Mouse (Mus musculus): Measurements from ENCODE around the gene Arhgap19. TPM values are rescaled to one million over a fixed set of nuclear protein-coding genes. Genes with fewer than 3 reads are reported as not detected.

Gene Arhgap19
- polyA plus RNA-seq, 1 experiment from 2014 or later: 20.8 TPM

DNA sequence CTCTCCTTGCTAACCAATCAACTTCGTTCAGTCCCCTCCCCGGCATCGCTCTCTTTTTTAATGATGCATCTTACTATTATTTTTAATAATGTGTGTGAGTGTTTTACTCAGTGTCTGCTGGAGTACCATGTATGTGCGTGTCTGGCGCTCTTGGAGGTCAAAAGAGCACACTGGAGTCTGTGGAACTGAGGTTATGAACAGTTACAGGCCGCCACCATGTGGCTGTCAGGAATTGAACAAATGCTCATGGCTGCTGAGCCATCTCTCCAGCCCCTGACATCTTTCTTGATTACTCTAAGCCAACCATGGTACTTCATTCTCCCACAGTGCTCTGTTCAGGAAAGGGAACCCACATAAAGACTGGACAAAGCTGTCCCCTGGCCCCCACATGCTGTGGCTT lies 42.1 kb downstream of the Arhgap19 start:
- no peak for ATAC-seq (replicated peaks; ENCODE audit: insufficient number of reproducible peaks, low FRiP score, low TSS enrichment)
- Histone ChIP-seq H3K4me2 (no peak overlapping the region), H3K9ac (ENCODE audit: low read depth, low read length) (no peak overlapping the region), H3K4me1 (ENCODE audit: control insufficient read depth, insufficient read depth, low read length) (no peaks in the 10 kb centered on the region), H3K9me3 (replicated peaks; ENCODE audit: control insufficient read depth, low read length) (no peaks in the 10 kb centered on the region), H3K36me3 (ENCODE audit: control insufficient read depth, insufficient read depth, low read length) (no peaks in the 10 kb centered on the region), H3K27ac (ENCODE audit: low read depth, low read length) (no peak overlapping the region), H3K27me3 (ENCODE audit: control insufficient read depth, insufficient read depth, low read length) (no peaks in the 10 kb centered on the region), H3K4me3 (ENCODE audit: low read depth, low read length) (no peak overlapping the region)
- 77% methylated on average over 6 of the region's 6 CpGs for WGBS (ENCODE audit: insufficient replicate concordance)

GRCm38 (mm10) chr19:41759270-41759669 lies 42.6 kb downstream of the Arhgap19 start:
- Histone ChIP-seq H3K27ac (ENCODE audit: low read depth, low read length) (no peak overlapping the region), H3K27me3 (ENCODE audit: control insufficient read depth, insufficient read depth, low read length) (no peaks in the 10 kb centered on the region), H3K4me2 (no peak overlapping the region), H3K9ac (ENCODE audit: low read depth, low read length) (no peak overlapping the region), H3K4me1 (ENCODE audit: control insufficient read depth, insufficient read depth, low read length) (no peaks in the 10 kb centered on the region), H3K9me3 (replicated peaks; ENCODE audit: control insufficient read depth, low read length) (no peaks in the 10 kb centered on the region), H3K36me3 (ENCODE audit: control insufficient read depth, insufficient read depth, low read length) (no peaks in the 10 kb centered on the region), H3K4me3 (ENCODE audit: low read depth, low read length) (no peak overlapping the region)
- 87% methylated on average over 5 of the region's 5 CpGs for WGBS (ENCODE audit: insufficient replicate concordance)
- no peak for ATAC-seq (replicated peaks; ENCODE audit: insufficient number of reproducible peaks, low FRiP score, low TSS enrichment)

DNA sequence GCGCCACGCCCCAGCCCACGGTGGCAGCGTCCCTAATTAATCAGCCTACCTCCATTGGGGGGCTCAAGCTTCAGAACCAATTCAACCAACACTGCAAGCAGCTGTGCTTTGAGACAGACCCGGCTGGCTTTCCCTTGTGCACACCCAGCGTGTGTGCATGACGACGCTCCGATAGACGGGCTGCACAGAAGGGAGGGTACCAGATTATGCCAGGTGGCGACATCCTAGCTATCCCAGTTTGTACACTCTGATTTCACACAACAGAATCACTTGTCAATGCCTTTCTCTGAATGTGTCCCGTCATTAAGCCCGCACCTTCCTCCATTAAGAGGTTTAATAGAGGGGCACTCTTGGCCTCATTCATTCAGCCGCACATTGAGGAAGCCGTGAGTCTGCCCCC lies 47.1 kb downstream of the Arhgap19 start:
- Histone ChIP-seq H3K4me2 (no peak overlapping the region), H3K9ac (ENCODE audit: low read depth, low read length) (no peak overlapping the region), H3K27me3 (ENCODE audit: control insufficient read depth, insufficient read depth, low read length) (0 out of 2 replicates have a peak, but pooled peaks cover 3% of the 10 kb centered on the region), H3K27ac (ENCODE audit: low read depth, low read length) (no peak overlapping the region), H3K4me3 (ENCODE audit: low read depth, low read length) (no peak overlapping the region), H3K36me3 (ENCODE audit: control insufficient read depth, insufficient read depth, low read length) (no peaks in the 10 kb centered on the region), H3K4me1 (ENCODE audit: control insufficient read depth, insufficient read depth, low read length) (no peaks in the 10 kb centered on the region), H3K9me3 (replicated peaks; ENCODE audit: control insufficient read depth, low read length) (no peaks in the 10 kb centered on the region)
- WGBS (ENCODE audit: insufficient replicate concordance): 80% methylated on average over 15 of the region's 15 CpGs
- no peak for ATAC-seq (replicated peaks; ENCODE audit: insufficient number of reproducible peaks, low FRiP score, low TSS enrichment)

- no peak overlapping the region for H3K27ac ChIP-seq (ENCODE audit: low read depth, low read length)
- H3K27me3 ChIP-seq (ENCODE audit: control insufficient read depth, insufficient read depth, low read length): peaks cover 5% of the 10 kb centered on the region; the same call in 1 of the 2 replicates
- H3K36me3 ChIP-seq (ENCODE audit: control insufficient read depth, insufficient read depth, low read length): no peaks in the 10 kb centered on the region
- H3K9me3 ChIP-seq (replicated peaks; ENCODE audit: control insufficient read depth, low read length): no peaks in the 10 kb centered on the region
- no peak for ATAC-seq (replicated peaks; ENCODE audit: insufficient number of reproducible peaks, low FRiP score, low TSS enrichment)
- 66% methylated on average over 11 of the region's 11 CpGs for WGBS (ENCODE audit: insufficient replicate concordance)
- H3K4me2 ChIP-seq: no peak overlapping the region
- H3K4me3 ChIP-seq (ENCODE audit: low read depth, low read length): no peak overlapping the region
- H3K9ac ChIP-seq (ENCODE audit: low read depth, low read length): no peak overlapping the region
- H3K4me1 ChIP-seq (ENCODE audit: control insufficient read depth, insufficient read depth, low read length): no peaks in the 10 kb centered on the region
Observed at GRCm38 (mm10) chr19:41751906-41752305, 49.9 kb downstream of the Arhgap19 start.

- 87% methylated on average over 14 of the region's 14 CpGs for WGBS (ENCODE audit: insufficient replicate concordance)
- no peak for ATAC-seq (replicated peaks; ENCODE audit: insufficient number of reproducible peaks, low FRiP score, low TSS enrichment)
Observed at GRCm38 (mm10) chr19:41747436-41747835, 54.4 kb downstream of the Arhgap19 start.

GRCm38 (mm10) chr19:41745941-41746557 lies 55.8 kb downstream of the Arhgap19 start:
- Histone ChIP-seq H3K36me3 (ENCODE audit: control insufficient read depth, insufficient read depth, low read length) (no peaks in the 10 kb centered on the region), H3K9ac (ENCODE audit: low read depth, low read length) (no peak overlapping the region), H3K4me3 (ENCODE audit: low read depth, low read length) (no peak overlapping the region), H3K4me2 (no peak overlapping the region), H3K27ac (ENCODE audit: low read depth, low read length) (no peak overlapping the region), H3K4me1 (ENCODE audit: control insufficient read depth, insufficient read depth, low read length) (peaks cover 14% of the 10 kb centered on the region), H3K27me3 (ENCODE audit: control insufficient read depth, insufficient read depth, low read length) (peaks cover 51% of the 10 kb centered on the region), H3K9me3 (replicated peaks; ENCODE audit: control insufficient read depth, low read length) (no peaks in the 10 kb centered on the region)
- no peak for ATAC-seq (replicated peaks; ENCODE audit: insufficient number of reproducible peaks, low FRiP score, low TSS enrichment)
- WGBS (ENCODE audit: insufficient replicate concordance): 41% methylated on average over 15 of the region's 15 CpGs

More at GRCm38 (mm10) chr19:41747436-41747835, 54.4 kb downstream of the Arhgap19 start:
- Histone ChIP-seq H3K4me3 (ENCODE audit: low read depth, low read length) (no peak overlapping the region), H3K27me3 (ENCODE audit: control insufficient read depth, insufficient read depth, low read length) (peaks cover 40% of the 10 kb centered on the region), H3K9ac (ENCODE audit: low read depth, low read length) (no peak overlapping the region), H3K27ac (ENCODE audit: low read depth, low read length) (no peak overlapping the region), H3K9me3 (replicated peaks; ENCODE audit: control insufficient read depth, low read length) (no peaks in the 10 kb centered on the region), H3K4me2 (no peak overlapping the region), H3K36me3 (ENCODE audit: control insufficient read depth, insufficient read depth, low read length) (no peaks in the 10 kb centered on the region), H3K4me1 (ENCODE audit: control insufficient read depth, insufficient read depth, low read length) (peaks cover 14% of the 10 kb centered on the region)

DNA sequence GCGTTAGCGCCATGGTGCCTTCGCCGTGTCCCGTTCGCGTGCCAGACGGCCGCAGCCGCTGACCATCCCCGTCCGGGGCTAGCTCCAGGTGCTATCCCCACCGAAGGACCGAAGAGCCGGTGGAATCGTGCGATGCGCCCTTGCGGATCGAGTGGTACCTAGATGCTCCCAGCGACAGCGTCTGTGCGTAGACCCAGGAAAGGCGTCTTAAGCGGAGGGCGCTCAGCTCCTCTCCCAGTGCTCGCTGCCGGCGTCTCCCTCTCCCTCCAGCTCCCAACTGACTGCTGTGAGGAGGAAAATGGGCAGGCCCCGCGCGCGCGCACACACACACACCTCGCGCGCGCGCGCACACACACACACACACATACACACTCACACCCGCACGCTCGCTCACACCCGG lies 58.5 kb downstream of the Arhgap19 start, which contains the start of gene Slit1:
Gene Slit1 (minus strand): TSS at position 270 of the 400 bp plus-strand sequence.
- Histone ChIP-seq H3K4me2 (peak within 1 kb of the TSS; percentile 82), H3K9ac (ENCODE audit: low read depth, low read length) (no peak within 1 kb of the TSS), H3K27me3 (ENCODE audit: control insufficient read depth, insufficient read depth, low read length) (peaks cover 67% of the 10 kb centered on the region), H3K27ac (ENCODE audit: low read depth, low read length) (no peak within 1 kb of the TSS), H3K9me3 (replicated peaks; ENCODE audit: control insufficient read depth, low read length) (no peaks in the 10 kb centered on the region), H3K4me3 (ENCODE audit: low read depth, low read length) (peak within 1 kb of the TSS; percentile 47), H3K36me3 (ENCODE audit: control insufficient read depth, insufficient read depth, low read length) (no peaks in the 10 kb centered on the region), H3K4me1 (ENCODE audit: control insufficient read depth, insufficient read depth, low read length) (peaks cover 16% of the 10 kb centered on the region)
- no peak for ATAC-seq (replicated peaks; ENCODE audit: insufficient number of reproducible peaks, low FRiP score, low TSS enrichment)
- WGBS (ENCODE audit: insufficient replicate concordance): 0% methylated on average over 44 of the region's 44 CpGs

- Histone ChIP-seq H3K9ac (ENCODE audit: low read depth, low read length) (no peak overlapping the region), H3K36me3 (ENCODE audit: control insufficient read depth, insufficient read depth, low read length) (no peaks in the 10 kb centered on the region), H3K9me3 (replicated peaks; ENCODE audit: control insufficient read depth, low read length) (no peaks in the 10 kb centered on the region), H3K4me3 (ENCODE audit: low read depth, low read length) (no peak overlapping the region), H3K4me2 (no peak overlapping the region), H3K27ac (ENCODE audit: low read depth, low read length) (no peak overlapping the region), H3K4me1 (ENCODE audit: control insufficient read depth, insufficient read depth, low read length) (peaks cover 20% of the 10 kb centered on the region), H3K27me3 (ENCODE audit: control insufficient read depth, insufficient read depth, low read length) (peaks cover 69% of the 10 kb centered on the region)
- ATAC-seq (replicated peaks; ENCODE audit: insufficient number of reproducible peaks, low FRiP score, low TSS enrichment): no peak
- WGBS (ENCODE audit: insufficient replicate concordance): 9% methylated on average over 4 of the region's 4 CpGs
Observed at GRCm38 (mm10) chr19:41738896-41739295, 63.0 kb downstream of the Arhgap19 start.

DNA sequence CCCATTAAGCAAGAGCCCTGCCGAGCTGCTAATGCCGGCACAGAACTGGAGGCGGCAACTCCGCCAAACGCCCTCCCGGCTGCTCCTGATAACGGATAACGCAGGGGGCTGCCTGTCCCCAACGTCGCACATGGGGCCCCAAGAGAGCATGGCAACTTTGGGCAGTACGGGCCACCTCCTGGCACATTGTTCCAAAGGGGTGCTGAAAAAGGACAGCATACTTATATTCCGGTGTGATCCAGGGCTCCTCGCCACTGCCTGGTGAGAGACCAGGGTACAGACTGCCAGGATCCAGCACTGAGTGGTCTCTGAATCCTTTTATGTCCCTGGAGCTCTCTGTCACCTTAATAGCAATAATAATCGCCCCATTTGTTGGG lies 63.4 kb downstream of the Arhgap19 start:
- Histone ChIP-seq H3K4me1 (ENCODE audit: control insufficient read depth, insufficient read depth, low read length) (peaks cover 16% of the 10 kb centered on the region), H3K4me2 (peak overlapping the region; percentile 54), H3K27ac (ENCODE audit: low read depth, low read length) (no peak overlapping the region), H3K9me3 (replicated peaks; ENCODE audit: control insufficient read depth, low read length) (no peaks in the 10 kb centered on the region), H3K9ac (ENCODE audit: low read depth, low read length) (no peak overlapping the region), H3K4me3 (ENCODE audit: low read depth, low read length) (0 out of 2 replicates have a peak overlapping the region, but pooled peaks have one; percentile 8), H3K27me3 (ENCODE audit: control insufficient read depth, insufficient read depth, low read length) (peaks cover 69% of the 10 kb centered on the region), H3K36me3 (ENCODE audit: control insufficient read depth, insufficient read depth, low read length) (no peaks in the 10 kb centered on the region)
- ATAC-seq (replicated peaks; ENCODE audit: insufficient number of reproducible peaks, low FRiP score, low TSS enrichment): no peak
- WGBS (ENCODE audit: insufficient replicate concordance): 7% methylated on average over 14 of the region's 14 CpGs

Data from heart, embryonic 11.5 days (tissue).